Mouse (Mus musculus) brain, embryonic 14.5 days (tissue): Measurements from ENCODE around the gene Slc35c2.

Source experiments
- CTCF ChIP-seq: fragments of 200-500 bp; IDR thresholded peaks from 2 replicates; pipeline ENCODE4 v1.5.1; 2012; ENCODE audit warnings: inconsistent platforms, mild to moderate bottlenecking, moderate library complexity, borderline replicate concordance; ENCODE audit not compliant: insufficient read depth, insufficient read length; ENCODE audit errors: extremely low read depth
- POLR2A ChIP-seq: fragments of 200-500 bp; IDR thresholded peaks from 2 replicates; pipeline ENCODE4 v1.6.1; 2012; ENCODE audit warnings: mild to moderate bottlenecking, inconsistent platforms, borderline replicate concordance; ENCODE audit not compliant: poor library complexity, insufficient read depth, insufficient read length, severe bottlenecking; ENCODE audit errors: extremely low read depth

DNA sequence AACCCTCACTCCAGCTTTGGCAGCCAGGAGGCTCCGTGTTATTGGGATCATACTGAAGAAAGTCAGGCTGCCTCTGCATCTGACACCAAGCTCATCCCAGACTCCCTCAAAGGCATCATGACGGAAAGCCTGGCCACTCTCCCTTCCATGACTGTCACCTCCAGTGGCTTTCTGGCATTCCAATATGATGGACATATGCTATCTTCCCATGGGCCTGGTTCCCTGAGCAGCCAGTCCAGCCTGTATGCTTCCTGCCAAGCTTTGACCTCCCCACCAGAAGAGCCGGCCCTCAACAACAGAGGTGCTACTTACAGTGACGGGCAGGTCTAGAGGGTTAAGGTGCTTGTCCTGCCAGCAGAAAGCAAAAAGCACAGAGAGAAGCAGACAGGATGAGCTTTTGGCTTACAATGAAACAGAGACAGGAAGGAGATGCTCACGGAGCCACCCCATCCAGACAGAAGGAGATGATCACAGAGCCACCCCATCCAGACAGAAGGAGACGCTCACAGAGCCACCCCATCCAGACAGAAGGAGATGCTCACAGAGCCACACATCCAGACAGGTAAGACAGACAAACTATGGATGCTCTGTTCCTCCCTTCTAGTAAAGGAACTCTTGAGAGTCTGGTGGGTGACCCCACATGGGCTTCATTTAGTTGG, 15.8 kb upstream of the Slc35c2 start:
- no peak for TF ChIP-seq CTCF
- TF ChIP-seq POLR2A: no peak
